Mouse (Mus musculus) mesoderm, embryonic 11.5 days (tissue): ENCODE measurements around the gene Hsd17b13.
A peak's percentile ranks its signal among the peaks of the same experiment; 100 is the strongest.

ENCODE experiments used
- DNase-seq: peaks from one replicate; pipeline ENCODE4 v3.0.0-alpha.2; 2012; ENCODE audit warnings: low read depth, low spot score

The Hsd17b13 gene

DNA sequence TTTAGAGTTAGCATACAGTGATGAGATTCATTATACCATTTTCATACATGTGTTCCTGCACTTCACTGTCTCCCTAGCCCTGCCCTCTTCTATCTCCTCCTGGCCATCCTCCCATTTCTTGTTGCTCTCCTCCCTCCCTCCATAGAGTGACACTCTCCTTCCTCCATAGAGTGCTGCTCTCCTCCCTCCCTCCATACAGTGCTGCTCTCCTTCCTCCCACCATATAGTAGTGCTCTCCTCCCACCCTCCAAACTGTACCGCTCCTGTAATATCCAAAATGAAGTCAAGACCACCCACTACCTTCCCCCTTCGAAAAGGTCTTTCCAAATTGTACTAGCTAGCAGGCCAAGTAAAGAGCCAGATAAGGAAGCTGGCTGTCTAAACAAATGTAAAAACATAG lies 53.5 kb downstream of the Hsd17b13 start:
- no peak for DNase-seq

- DNase-seq, result no peak
Measured at GRCm38 (mm10) chr5:103923101-103923500, 54.1 kb downstream of the Hsd17b13 start.

GRCm38 (mm10) chr5:103922436-103922835 lies 54.8 kb downstream of the Hsd17b13 start:
- DNase-seq, result no peak

GRCm38 (mm10) chr5:103919497-103919896 lies 57.7 kb downstream of the Hsd17b13 start:
- no peak for DNase-seq

DNA sequence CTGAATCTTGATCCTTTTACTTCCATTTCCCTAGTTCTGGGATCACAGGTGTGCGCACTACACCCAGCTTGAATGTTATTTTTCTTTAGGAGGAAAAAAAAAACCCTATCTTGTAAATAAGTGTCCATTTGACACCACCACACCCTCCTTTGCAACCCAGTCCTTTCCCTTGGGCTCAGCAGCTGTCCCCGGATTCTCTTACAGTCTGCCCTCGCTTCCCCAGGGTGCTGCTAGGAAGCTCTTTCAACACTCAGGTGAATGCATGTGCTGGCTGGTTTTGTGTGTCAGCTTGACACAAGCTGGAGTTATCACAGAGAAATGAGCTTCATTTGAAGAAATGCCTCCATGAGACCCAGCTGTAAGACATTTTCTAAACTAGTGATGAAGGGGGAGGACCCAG lies 59.0 kb downstream of the Hsd17b13 start:
- no peak for DNase-seq

GRCm38 (mm10) chr5:103917357-103917895 lies 59.8 kb downstream of the Hsd17b13 start:
- no peak for DNase-seq

- DNase-seq, result no peak
Measured at GRCm38 (mm10) chr5:103916595-103917356, 60.4 kb downstream of the Hsd17b13 start.

DNA sequence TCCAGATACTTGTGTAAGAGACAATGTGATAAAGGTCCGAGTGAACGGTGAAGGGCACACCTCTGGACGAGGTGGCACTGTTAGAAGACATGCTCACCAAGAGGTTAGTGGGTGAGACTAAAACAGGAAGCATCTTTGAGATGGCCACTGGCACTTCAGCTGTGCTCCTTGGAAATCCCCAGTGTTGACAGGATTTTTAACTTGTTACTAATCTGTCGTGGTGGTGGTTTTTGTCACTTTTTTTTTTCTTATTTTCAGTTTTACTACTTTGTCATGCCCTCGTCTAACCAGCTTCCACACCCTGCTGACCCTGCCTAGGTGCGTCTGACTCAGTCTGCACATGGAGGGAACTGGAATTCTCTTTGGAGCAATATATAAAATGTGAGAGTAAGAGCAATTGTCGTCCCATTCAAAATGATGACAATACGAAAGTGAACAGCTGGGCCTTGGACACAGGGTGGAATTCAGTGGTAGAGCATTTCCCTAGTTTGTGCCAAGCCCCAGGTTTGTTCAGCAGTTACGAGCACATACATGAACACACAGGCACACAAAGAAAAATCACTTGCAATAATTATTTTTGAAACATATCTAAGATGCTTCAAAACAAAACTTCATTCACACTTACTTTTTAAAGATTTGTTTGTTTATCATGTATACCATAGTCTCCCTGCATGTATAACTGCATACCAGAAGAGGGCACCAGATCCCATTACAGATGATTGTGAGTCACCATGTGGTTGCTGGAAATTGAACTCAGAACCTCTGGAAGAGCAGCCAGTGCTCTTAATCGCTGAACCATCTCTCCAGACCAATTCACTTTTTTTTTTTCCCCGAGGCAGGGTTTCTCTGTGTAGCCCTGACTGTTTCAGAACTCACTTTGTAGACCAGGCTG lies 62.6 kb downstream of the Hsd17b13 start:
- no peak for DNase-seq

GRCm38 (mm10) chr5:103913150-103913549 lies 64.1 kb downstream of the Hsd17b13 start:
- DNase-seq, result no peak

DNA sequence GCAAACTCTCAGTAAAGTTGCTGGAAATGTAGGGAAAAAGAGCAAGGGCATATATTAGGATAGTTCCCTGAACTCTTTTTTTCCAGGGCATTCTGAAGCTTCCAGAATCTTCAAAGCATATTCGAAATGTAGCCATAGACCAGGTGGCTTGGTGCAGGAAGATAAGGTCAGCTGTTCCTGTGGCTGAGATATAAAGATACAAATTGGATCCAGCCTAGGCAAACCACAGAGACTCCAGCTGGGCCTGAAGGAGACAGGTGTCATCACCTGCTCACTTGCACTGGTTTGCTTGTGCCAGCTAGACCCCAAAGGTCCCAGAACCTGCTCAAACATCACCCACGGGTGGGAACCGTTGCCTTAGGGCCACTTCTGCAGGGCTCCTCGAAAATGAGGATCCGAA lies 65.7 kb downstream of the Hsd17b13 start:
- no peak for DNase-seq

DNA sequence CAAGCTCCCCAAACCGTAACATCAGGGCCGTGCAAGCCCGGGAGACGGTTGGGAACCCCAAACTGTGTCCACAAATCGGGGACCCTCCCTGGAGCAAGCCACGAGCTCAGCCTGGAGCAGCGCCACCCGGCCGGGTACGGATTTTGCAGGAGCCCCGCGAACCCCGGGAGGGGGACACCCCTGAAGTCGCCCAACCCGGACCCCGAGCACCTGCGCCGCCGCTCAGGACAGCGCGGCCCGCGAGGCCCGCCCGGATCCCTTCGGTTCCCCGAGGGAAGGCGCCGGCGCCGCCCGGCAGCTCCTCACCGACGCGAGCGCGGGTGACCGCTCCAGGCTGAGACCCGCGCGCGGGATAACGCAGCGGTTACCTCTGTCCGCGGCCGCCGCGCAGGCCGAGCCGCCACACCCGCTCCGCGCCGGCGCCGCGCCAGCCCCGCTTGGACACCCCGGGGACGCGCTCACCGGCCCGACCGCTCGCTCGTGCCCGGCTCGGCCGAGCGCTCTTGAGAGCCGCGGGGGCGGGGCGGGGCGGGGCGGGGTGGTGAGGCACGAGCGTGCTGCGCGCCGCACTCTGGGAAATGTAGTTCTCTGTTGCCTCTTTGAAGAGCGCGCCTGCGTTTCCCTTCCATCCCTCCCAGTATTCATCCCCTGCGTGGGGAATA lies 66.3 kb downstream of the Hsd17b13 start, which contains the start of gene Klhl8:
TSS of gene Klhl8 (minus strand) at position 512 of the 662 bp plus-strand sequence.
- DNase-seq, result peak; percentile 83

DNA sequence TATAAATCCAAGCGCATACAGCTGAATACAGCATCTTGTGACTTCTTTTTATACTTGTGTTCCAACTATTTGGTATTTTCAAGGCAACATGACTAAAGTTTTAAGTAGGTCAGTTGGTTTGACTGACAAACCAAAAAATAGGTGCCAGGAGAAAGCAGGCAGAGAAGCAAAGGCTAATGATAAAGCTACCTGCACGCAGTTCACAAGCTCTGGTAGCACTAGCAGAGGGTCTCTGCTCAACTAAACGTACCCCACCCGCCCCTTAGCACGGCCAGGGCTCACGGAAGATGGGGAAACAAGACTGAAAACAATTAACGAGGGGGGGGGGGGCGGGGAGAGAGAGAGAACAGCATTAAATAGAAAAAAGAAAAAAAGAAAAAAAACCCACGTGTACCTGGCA lies 67.1 kb downstream of the Hsd17b13 start:
- no peak for DNase-seq

GRCm38 (mm10) chr5:103909466-103909865 lies 67.7 kb downstream of the Hsd17b13 start:
- DNase-seq, result no peak

- DNase-seq, result no peak
Measured at GRCm38 (mm10) chr5:103908851-103909250, 68.4 kb downstream of the Hsd17b13 start.

DNA sequence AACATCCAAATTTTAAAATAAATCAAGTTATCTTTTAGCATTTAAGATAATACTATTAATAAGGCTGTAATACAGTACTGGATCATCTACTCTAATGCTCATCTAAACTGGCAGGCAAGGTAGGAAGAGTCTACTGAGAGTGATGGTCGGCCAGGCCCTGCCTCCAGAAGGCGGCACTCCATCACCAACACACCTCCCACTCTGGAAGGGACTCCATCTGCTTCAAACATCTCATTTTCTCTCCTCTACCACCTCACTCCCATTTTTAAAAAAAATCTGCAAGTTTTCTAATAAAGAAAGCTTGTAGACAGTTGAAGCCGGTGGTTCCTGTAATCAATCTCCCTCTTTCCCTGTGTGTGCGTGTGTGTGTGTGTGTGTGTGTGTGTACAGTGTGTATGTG lies 69.4 kb downstream of the Hsd17b13 start:
- no peak for DNase-seq

DNA sequence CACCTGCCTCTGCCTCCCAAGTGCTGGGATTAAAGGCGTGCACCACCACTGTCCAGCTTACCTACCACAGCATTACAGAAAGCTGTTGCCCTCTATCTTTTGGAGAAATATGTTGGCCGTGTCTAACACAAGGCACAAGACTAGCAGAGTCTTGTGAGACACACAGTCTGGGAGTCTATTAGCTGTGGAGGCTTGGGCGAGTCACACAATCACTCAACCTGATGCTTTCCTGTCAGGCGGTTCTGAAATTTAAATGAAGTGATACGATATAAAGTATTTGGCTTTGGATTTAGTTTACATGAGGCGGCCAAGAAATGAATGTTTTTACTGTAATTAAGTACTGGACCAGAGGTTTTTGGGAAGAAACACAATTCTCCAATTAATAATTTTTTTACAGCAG lies 71.0 kb downstream of the Hsd17b13 start:
- no peak for DNase-seq
